Mouse (Mus musculus): ENCODE data around the gene Scarf1. TPM values are rescaled to one million over a fixed set of nuclear protein-coding genes. Genes with fewer than 3 reads are reported as not detected.
A peak's percentile ranks its signal among the peaks of the same experiment; 100 is the strongest.

Scarf1 gene
- 16.4 and 17.7 TPM in 2 replicates for polyA plus RNA-seq (2015; fragmentation: Nextera tagmentation; extraction: Ambion mirVana)

GRCm38 (mm10) chr11:75513336-75513735 is at the start of gene Scarf1:
Scarf1 (plus strand) TSS chr11:75513540.
- Histone ChIP-seq H3K27ac (ENCODE audit: low read length) (no peak within 1 kb of the TSS), H3K4me2 (ENCODE audit: low read depth, low read length) (peak within 1 kb of the TSS; percentile 45), H3K4me3 (ENCODE audit: low read length) (peak within 1 kb of the TSS; percentile 44), H3K4me1 (replicated peaks; ENCODE audit: control insufficient read depth, insufficient read depth, low read length) (peaks cover 17% of the 10 kb centered on the region), H3K36me3 (ENCODE audit: control insufficient read depth, insufficient read depth, low read length) (peaks cover 12% of the 10 kb centered on the region), H3K27me3 (ENCODE audit: control insufficient read depth, insufficient read depth, low read depth, low read length) (no peaks in the 10 kb centered on the region), H3K9ac (ENCODE audit: low read length) (peak within 1 kb of the TSS; percentile 17), H3K9me3 (ENCODE audit: control insufficient read depth, low read length) (no peaks in the 10 kb centered on the region)
- 50% methylated on average over 8 of the region's 8 CpGs for WGBS
- ATAC-seq (ENCODE audit: low read depth) = 0 out of 2 replicates have a peak, but pooled peaks have one; percentile 24

- peaks cover 5% of the 10 kb centered on the region; the same call in 1 of the 2 replicates for H3K36me3 ChIP-seq (ENCODE audit: control insufficient read depth, insufficient read depth, low read length)
- 42% methylated on average over 4 of the region's 4 CpGs for WGBS
- H3K27ac ChIP-seq (ENCODE audit: low read length) = peak overlapping the region; percentile 69
- H3K27me3 ChIP-seq (ENCODE audit: control insufficient read depth, insufficient read depth, low read depth, low read length) = no peaks in the 10 kb centered on the region
- peaks cover 33% of the 10 kb centered on the region for H3K4me1 ChIP-seq (replicated peaks; ENCODE audit: control insufficient read depth, insufficient read depth, low read length)
- no peak overlapping the region for H3K4me2 ChIP-seq (ENCODE audit: low read depth, low read length)
- ATAC-seq (ENCODE audit: low read depth) = no peak
- peaks cover 4% of the 10 kb centered on the region for H3K9me3 ChIP-seq (ENCODE audit: control insufficient read depth, low read length)
- no peak overlapping the region for H3K9ac ChIP-seq (ENCODE audit: low read length)
- H3K4me3 ChIP-seq (ENCODE audit: low read length) = no peak overlapping the region
Observed at GRCm38 (mm10) chr11:75463624-75464023, 49.7 kb upstream of the Scarf1 start.

GRCm38 (mm10) chr11:75464417-75464816 is 48.9 kb upstream of the Scarf1 start:
- no peak overlapping the region for H3K4me2 ChIP-seq (ENCODE audit: low read depth, low read length)
- H3K36me3 ChIP-seq (ENCODE audit: control insufficient read depth, insufficient read depth, low read length) = peaks cover 5% of the 10 kb centered on the region; the same call in 1 of the 2 replicates
- no peaks in the 10 kb centered on the region for H3K27me3 ChIP-seq (ENCODE audit: control insufficient read depth, insufficient read depth, low read depth, low read length)
- peaks cover 30% of the 10 kb centered on the region for H3K4me1 ChIP-seq (replicated peaks; ENCODE audit: control insufficient read depth, insufficient read depth, low read length)
- no peak overlapping the region for H3K4me3 ChIP-seq (ENCODE audit: low read length)
- no peak overlapping the region for H3K9ac ChIP-seq (ENCODE audit: low read length)
- 84% methylated on average over 6 of the region's 6 CpGs for WGBS
- H3K9me3 ChIP-seq (ENCODE audit: control insufficient read depth, low read length) = peaks cover 4% of the 10 kb centered on the region
- ATAC-seq (ENCODE audit: low read depth) = no peak
- no peak overlapping the region for H3K27ac ChIP-seq (ENCODE audit: low read length)

- H3K4me2 ChIP-seq (ENCODE audit: low read depth, low read length) = no peak overlapping the region
Observed at GRCm38 (mm10) chr11:75465051-75465450, 48.3 kb upstream of the Scarf1 start.

GRCm38 (mm10) chr11:75466731-75467505 is 46.4 kb upstream of the Scarf1 start:
- H3K4me2 ChIP-seq (ENCODE audit: low read depth, low read length) = no peak overlapping the region; the same call in 1 of the 2 replicates

More at GRCm38 (mm10) chr11:75465051-75465450, 48.3 kb upstream of the Scarf1 start:
- H3K36me3 ChIP-seq (ENCODE audit: control insufficient read depth, insufficient read depth, low read length) = peaks cover 5% of the 10 kb centered on the region; the same call in 1 of the 2 replicates
- no peak for ATAC-seq (ENCODE audit: low read depth)
- no peak overlapping the region for H3K4me3 ChIP-seq (ENCODE audit: low read length)
- H3K9me3 ChIP-seq (ENCODE audit: control insufficient read depth, low read length) = peaks cover 4% of the 10 kb centered on the region
- H3K27me3 ChIP-seq (ENCODE audit: control insufficient read depth, insufficient read depth, low read depth, low read length) = no peaks in the 10 kb centered on the region
- H3K4me1 ChIP-seq (replicated peaks; ENCODE audit: control insufficient read depth, insufficient read depth, low read length) = peaks cover 24% of the 10 kb centered on the region
- H3K27ac ChIP-seq (ENCODE audit: low read length) = no peak overlapping the region
- H3K9ac ChIP-seq (ENCODE audit: low read length) = no peak overlapping the region
- 87% methylated on average over 6 of the region's 6 CpGs for WGBS

GRCm38 (mm10) chr11:75467512-75468215 is 45.7 kb upstream of the Scarf1 start:
- Histone ChIP-seq H3K27me3 (ENCODE audit: control insufficient read depth, insufficient read depth, low read depth, low read length) (no peaks in the 10 kb centered on the region), H3K9me3 (ENCODE audit: control insufficient read depth, low read length) (peaks cover 4% of the 10 kb centered on the region), H3K9ac (ENCODE audit: low read length) (peak overlapping the region; percentile 73), H3K4me3 (ENCODE audit: low read length) (peak overlapping the region; percentile 49), H3K27ac (ENCODE audit: low read length) (no peak overlapping the region), H3K36me3 (ENCODE audit: control insufficient read depth, insufficient read depth, low read length) (peaks cover 5% of the 10 kb centered on the region; the same call in 1 of the 2 replicates), H3K4me2 (ENCODE audit: low read depth, low read length) (peak overlapping the region; percentile 65), H3K4me1 (replicated peaks; ENCODE audit: control insufficient read depth, insufficient read depth, low read length) (peaks cover 14% of the 10 kb centered on the region)
- ATAC-seq (ENCODE audit: low read depth) = peak; percentile 81
- 16% methylated on average over 19 of the region's 19 CpGs for WGBS

More at GRCm38 (mm10) chr11:75466731-75467505, 46.4 kb upstream of the Scarf1 start:
- 98% methylated on average over 4 of the region's 4 CpGs for WGBS
- Histone ChIP-seq H3K36me3 (ENCODE audit: control insufficient read depth, insufficient read depth, low read length) (peaks cover 5% of the 10 kb centered on the region; the same call in 1 of the 2 replicates), H3K27ac (ENCODE audit: low read length) (no peak overlapping the region), H3K4me3 (ENCODE audit: low read length) (no peak overlapping the region), H3K4me1 (replicated peaks; ENCODE audit: control insufficient read depth, insufficient read depth, low read length) (peaks cover 21% of the 10 kb centered on the region), H3K9me3 (ENCODE audit: control insufficient read depth, low read length) (peaks cover 4% of the 10 kb centered on the region), H3K9ac (ENCODE audit: low read length) (no peak overlapping the region), H3K27me3 (ENCODE audit: control insufficient read depth, insufficient read depth, low read depth, low read length) (no peaks in the 10 kb centered on the region)
- no peak for ATAC-seq (ENCODE audit: low read depth)

GRCm38 (mm10) chr11:75468410-75468809 is 44.9 kb upstream of the Scarf1 start:
- peak overlapping the region; percentile 73 for H3K9ac ChIP-seq (ENCODE audit: low read length)
- no peaks in the 10 kb centered on the region for H3K27me3 ChIP-seq (ENCODE audit: control insufficient read depth, insufficient read depth, low read depth, low read length)
- H3K36me3 ChIP-seq (ENCODE audit: control insufficient read depth, insufficient read depth, low read length) = peaks cover 5% of the 10 kb centered on the region; the same call in 1 of the 2 replicates
- no peak overlapping the region for H3K27ac ChIP-seq (ENCODE audit: low read length)
- H3K4me1 ChIP-seq (replicated peaks; ENCODE audit: control insufficient read depth, insufficient read depth, low read length) = peaks cover 6% of the 10 kb centered on the region
- no peak for ATAC-seq (ENCODE audit: low read depth)
- peaks cover 4% of the 10 kb centered on the region for H3K9me3 ChIP-seq (ENCODE audit: control insufficient read depth, low read length)
- WGBS = 54% methylated on average over 7 of the region's 7 CpGs
- H3K4me3 ChIP-seq (ENCODE audit: low read length) = peak overlapping the region; percentile 49
- H3K4me2 ChIP-seq (ENCODE audit: low read depth, low read length) = peak overlapping the region; percentile 65

GRCm38 (mm10) chr11:75469261-75469660 is 44.1 kb upstream of the Scarf1 start:
- no peak for ATAC-seq (ENCODE audit: low read depth)
- peaks cover 4% of the 10 kb centered on the region for H3K9me3 ChIP-seq (ENCODE audit: control insufficient read depth, low read length)
- peaks cover 3% of the 10 kb centered on the region; the same call in 1 of the 2 replicates for H3K4me1 ChIP-seq (replicated peaks; ENCODE audit: control insufficient read depth, insufficient read depth, low read length)
- no peak overlapping the region for H3K4me3 ChIP-seq (ENCODE audit: low read length)
- H3K36me3 ChIP-seq (ENCODE audit: control insufficient read depth, insufficient read depth, low read length) = peaks cover 5% of the 10 kb centered on the region; the same call in 1 of the 2 replicates
- H3K27ac ChIP-seq (ENCODE audit: low read length) = no peak overlapping the region
- no peaks in the 10 kb centered on the region for H3K27me3 ChIP-seq (ENCODE audit: control insufficient read depth, insufficient read depth, low read depth, low read length)
- no peak overlapping the region for H3K9ac ChIP-seq (ENCODE audit: low read length)
- WGBS = 95% methylated on average over 4 of the region's 4 CpGs
- no peak overlapping the region for H3K4me2 ChIP-seq (ENCODE audit: low read depth, low read length)

GRCm38 (mm10) chr11:75470675-75471074 is 42.7 kb upstream of the Scarf1 start:
- Histone ChIP-seq H3K27ac (ENCODE audit: low read length) (no peak overlapping the region), H3K4me1 (replicated peaks; ENCODE audit: control insufficient read depth, insufficient read depth, low read length) (peaks cover 3% of the 10 kb centered on the region; the same call in 1 of the 2 replicates), H3K9ac (ENCODE audit: low read length) (no peak overlapping the region), H3K27me3 (ENCODE audit: control insufficient read depth, insufficient read depth, low read depth, low read length) (no peaks in the 10 kb centered on the region), H3K4me2 (ENCODE audit: low read depth, low read length) (no peak overlapping the region), H3K4me3 (ENCODE audit: low read length) (no peak overlapping the region), H3K36me3 (ENCODE audit: control insufficient read depth, insufficient read depth, low read length) (peaks cover 2% of the 10 kb centered on the region; the same call in 1 of the 2 replicates), H3K9me3 (ENCODE audit: control insufficient read depth, low read length) (peaks cover 4% of the 10 kb centered on the region)
- ATAC-seq (ENCODE audit: low read depth) = no peak
- 74% methylated on average over 3 of the region's 3 CpGs for WGBS

Data from lung, embryonic 16.5 days (tissue).